Mouse (Mus musculus) ES-E14 (cell line): Measurements from ENCODE around the gene Tbc1d30. TPM values are rescaled to one million over a fixed set of nuclear protein-coding genes. Genes with fewer than 3 reads are reported as not detected.
A peak's percentile ranks its signal among the peaks of the same experiment; 100 is the strongest.

ENCODE experiments used
- DNase-seq: peaks from one replicate; pipeline ENCODE4 v3.0.0-alpha.2; 2013; ENCODE audit warnings: low read depth, low spot score
- H3K27ac ChIP-seq: 2 replicates; pipeline ENCODE4 v1.5.1; 2012; ENCODE audit warnings: low read depth, mild to moderate bottlenecking, low read length, moderate library complexity, mixed read lengths; ENCODE audit not compliant: poor library complexity, insufficient read depth, severe bottlenecking
- H3K36me3 ChIP-seq: 2 replicates; pipeline ENCODE4 v1.6.1; 2012; ENCODE audit warnings: mild to moderate bottlenecking, low read length, moderate library complexity, mixed read lengths; ENCODE audit not compliant: control insufficient read depth, poor library complexity, insufficient read depth, severe bottlenecking
- H3K4me1 ChIP-seq, 2 experiments: fragments of 150-350 bp in 1 of 2; sonication (generic) in 1 of 2; 2 replicates each; pipeline ENCODE4 v1.6.1; 2012; ENCODE audit warnings: low read length in 2 of 2, mild to moderate bottlenecking in 1 of 2, mixed read lengths in 1 of 2; ENCODE audit not compliant: control insufficient read depth in 2 of 2, insufficient read depth in 2 of 2, poor library complexity in 1 of 2
- H3K4me3 ChIP-seq, 2 experiments: fragments of 150-350 bp in 1 of 2; sonication (generic) in 1 of 2; 2 replicates each; pipeline ENCODE4 v1.5.1; 2012; ENCODE audit warnings: low read length in 2 of 2, low read depth in 1 of 2, mild to moderate bottlenecking in 1 of 2, mixed read lengths in 1 of 2; ENCODE audit not compliant: insufficient read depth in 1 of 2, poor library complexity in 1 of 2, severe bottlenecking in 1 of 2
- H3K9ac ChIP-seq: 2 replicates; pipeline ENCODE4 v1.6.1; 2012; ENCODE audit warnings: low read depth, mild to moderate bottlenecking, low read length, mixed read lengths; ENCODE audit not compliant: poor library complexity, insufficient read depth, severe bottlenecking
- H3K9me3 ChIP-seq: fragments of 150-350 bp; sonication (generic); 2 replicates; pipeline ENCODE4 v1.6.1; 2012; ENCODE audit warnings: low read depth, mild to moderate bottlenecking, low read length; ENCODE audit not compliant: control insufficient read depth, insufficient read depth
- CHD2 ChIP-seq: IDR thresholded peaks from 2 replicates; pipeline ENCODE4 v1.6.1; 2014; ENCODE audit warnings: mild to moderate bottlenecking, low read depth, low read length, inconsistent platforms
- HCFC1 ChIP-seq: IDR thresholded peaks from 2 replicates; pipeline ENCODE4 v1.6.1; 2012; ENCODE audit warnings: low read length, inconsistent platforms, borderline replicate concordance; ENCODE audit not compliant: insufficient read depth
- MAFK ChIP-seq: IDR thresholded peaks from 2 replicates; pipeline ENCODE4 v1.6.1; 2014; ENCODE audit warnings: mild to moderate bottlenecking, low read depth, low read length, inconsistent platforms; ENCODE audit not compliant: insufficient read depth
- ZC3H11A ChIP-seq: IDR thresholded peaks from 2 replicates; pipeline ENCODE4 v1.6.1; 2012; ENCODE audit warnings: low read depth, mild to moderate bottlenecking, inconsistent platforms, low read length, borderline replicate concordance
- ZNF384 ChIP-seq: IDR thresholded peaks from 2 replicates; pipeline ENCODE4 v1.6.1; 2012; ENCODE audit warnings: low read depth, low read length, inconsistent platforms
- in situ Hi-C, 2 experiments: fragments of 600-800 bp; cut with MboI; formaldehyde crosslinking; loops; one replicate each; pipeline ENCODE4 v1.15.1; 2025; ENCODE audit warnings: low sequenced_read_pairs in 2 of 2, inconsistent platforms in 1 of 2; ENCODE audit not compliant: unreplicated experiment in 2 of 2
- total RNA-seq: library from RNA; depleted of rRNA; stranded (reverse); fragments of 300-350 nt; gene quantifications from 2 replicates; pipeline ENCODE4 v1.2.3, GENCODE M21; 2012

Gene Tbc1d30
- total RNA-seq, 1 experiment: 0.45 TPM

DNA sequence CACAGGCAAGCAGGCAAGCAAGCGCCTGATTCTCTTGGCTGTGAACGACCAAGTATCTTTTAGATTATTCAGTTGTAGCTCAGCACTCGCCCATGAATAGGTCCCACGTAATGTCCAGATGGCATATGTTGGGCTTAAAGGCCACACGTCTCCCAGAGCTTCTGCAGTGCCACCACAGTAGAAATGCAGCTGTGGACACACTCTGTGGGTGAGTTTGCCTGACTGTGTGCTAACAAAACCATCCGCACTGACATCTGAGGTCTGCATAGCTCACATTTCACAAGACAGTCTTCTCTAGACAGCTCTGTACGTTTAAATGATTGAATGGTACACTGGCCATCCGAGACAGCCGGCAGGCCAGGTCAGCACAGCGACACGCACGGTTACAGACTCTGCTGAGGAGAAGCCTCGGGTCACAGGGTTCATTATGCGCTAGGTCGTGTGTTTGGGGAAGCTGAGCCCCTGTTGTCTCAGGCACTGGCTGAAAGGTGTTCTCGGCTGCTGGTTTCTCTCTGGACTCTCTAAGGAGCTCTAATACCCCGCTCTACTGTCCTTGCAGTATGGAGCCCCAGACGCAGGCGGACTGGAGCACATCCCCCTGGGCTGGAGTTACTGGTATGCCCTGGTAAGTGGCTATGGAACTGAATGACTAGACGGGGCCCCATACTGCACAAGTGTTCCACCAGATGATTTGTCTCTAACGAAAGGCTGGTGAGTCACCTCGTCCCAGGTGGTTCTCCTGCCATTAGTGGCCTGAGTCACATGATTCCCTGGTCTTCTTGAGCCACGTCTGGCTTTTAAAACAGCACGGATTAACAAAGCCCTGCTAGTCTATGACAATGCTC lies 24.8 kb upstream of the Tbc1d30 start:
- TF ChIP-seq CHD2 (no peak), MAFK (no peak), ZNF384 (no peak), HCFC1 (no peak), ZC3H11A (no peak)
- peaks cover 46% of the 10 kb centered on the region for H3K36me3 ChIP-seq

DNA sequence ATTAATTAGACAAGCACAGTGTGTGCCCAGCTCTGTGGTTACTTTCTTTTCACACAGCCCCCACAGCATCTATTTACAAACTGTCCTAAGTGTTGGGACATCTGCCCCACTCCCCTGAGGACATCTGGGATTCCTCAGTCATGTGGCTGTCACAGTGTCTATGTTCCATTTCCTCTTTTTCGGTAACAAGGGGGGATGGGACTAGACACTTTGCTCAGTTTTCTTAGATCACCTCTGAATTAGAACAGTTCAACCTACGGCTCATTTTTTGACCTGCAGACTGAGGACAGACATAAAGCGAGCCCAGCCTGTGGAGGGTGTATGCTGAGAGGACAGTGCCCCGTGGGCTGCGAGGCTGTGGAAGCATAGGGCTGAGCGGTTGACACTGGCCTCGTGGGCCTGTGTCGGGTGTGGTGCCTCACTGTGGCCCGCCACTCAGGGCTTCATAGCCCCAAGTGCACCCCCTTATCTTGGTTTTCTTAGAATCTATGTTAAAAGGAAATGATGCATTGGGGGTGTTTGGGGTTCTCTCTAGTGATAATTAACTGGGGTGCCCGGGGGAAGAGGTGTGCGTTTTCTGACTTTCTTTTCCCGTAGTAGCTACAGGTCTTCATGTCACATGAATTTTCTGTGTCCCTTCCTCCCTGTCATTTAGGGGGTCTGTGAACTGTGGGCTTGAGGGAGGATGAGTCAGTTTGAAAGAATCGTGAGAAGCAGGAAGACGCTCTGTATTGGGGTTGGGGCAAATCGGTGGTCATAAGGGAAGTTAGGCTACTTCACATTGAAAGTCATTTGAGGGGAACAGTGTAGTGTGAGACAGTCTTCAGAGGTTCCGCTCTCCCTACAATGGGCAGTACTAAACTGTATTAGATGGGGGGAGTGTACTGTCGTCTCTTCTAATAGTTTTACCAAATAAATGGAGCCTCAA lies 23.9 kb upstream of the Tbc1d30 start:
- in situ Hi-C loops: no loop called here
- Histone ChIP-seq H3K9me3 (no peaks in the 10 kb centered on the region), H3K4me3 (no peak overlapping the region), H3K27ac (no peak overlapping the region), H3K9ac (0 out of 2 replicates have a peak overlapping the region, but pooled peaks have one; percentile 73), H3K4me1 (peaks cover 0 to 4% of the 10 kb centered on the region in 2 experiments; a peak in 1 of 4 replicates), H3K36me3 (peaks cover 43% of the 10 kb centered on the region)
- DNase-seq: no peak
- TF ChIP-seq ZNF384: no peak

More for the DNA sequence above, 24.8 kb upstream of the Tbc1d30 start:
- no peak for DNase-seq
- Histone ChIP-seq H3K4me1 (peaks cover 0 to 4% of the 10 kb centered on the region in 2 experiments; a peak in 1 of 4 replicates), H3K4me3 (no peak overlapping the region), H3K9ac (no peak overlapping the region), H3K27ac (no peak overlapping the region), H3K9me3 (no peaks in the 10 kb centered on the region)
- in situ Hi-C loops: no loop called here

DNA sequence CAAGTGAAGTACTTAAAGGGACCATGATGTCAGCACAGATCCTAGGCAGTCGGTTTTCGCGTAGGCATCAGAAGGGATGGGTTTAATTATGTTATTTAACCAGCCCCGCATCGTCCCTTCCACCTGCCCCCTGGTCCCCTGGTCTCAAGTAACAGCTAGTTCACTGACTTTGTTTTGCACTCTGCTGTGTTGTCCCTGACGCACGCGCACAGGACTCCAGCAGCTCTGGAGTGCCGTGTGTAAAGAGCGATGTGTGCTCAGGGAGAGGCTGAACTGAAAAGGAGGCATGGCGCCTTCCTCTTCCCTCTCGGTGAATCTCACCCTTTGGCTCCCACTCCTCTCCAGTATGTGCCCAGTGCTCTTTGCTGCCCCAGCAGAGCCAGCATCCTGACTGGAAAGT lies 22.9 kb upstream of the Tbc1d30 start:
- no peak overlapping the region; the same call in 1 of the 2 replicates for H3K27ac ChIP-seq
- in situ Hi-C loops: no loop called here
- DNase-seq: no peak
- H3K4me1 ChIP-seq: peaks cover 0 to 4% of the 10 kb centered on the region in 2 experiments; a peak in 1 of 4 replicates
- H3K9ac ChIP-seq: peak overlapping the region; percentile 73
- TF ChIP-seq HCFC1: no peak
- TF ChIP-seq ZNF384: no peak
- TF ChIP-seq ZC3H11A: no peak
- TF ChIP-seq CHD2: no peak
- no peak for TF ChIP-seq MAFK
- peaks cover 38% of the 10 kb centered on the region for H3K36me3 ChIP-seq
- H3K9me3 ChIP-seq: no peaks in the 10 kb centered on the region
- H3K4me3 ChIP-seq: no peak overlapping the region; a peak in 1 of 4 replicates

DNA sequence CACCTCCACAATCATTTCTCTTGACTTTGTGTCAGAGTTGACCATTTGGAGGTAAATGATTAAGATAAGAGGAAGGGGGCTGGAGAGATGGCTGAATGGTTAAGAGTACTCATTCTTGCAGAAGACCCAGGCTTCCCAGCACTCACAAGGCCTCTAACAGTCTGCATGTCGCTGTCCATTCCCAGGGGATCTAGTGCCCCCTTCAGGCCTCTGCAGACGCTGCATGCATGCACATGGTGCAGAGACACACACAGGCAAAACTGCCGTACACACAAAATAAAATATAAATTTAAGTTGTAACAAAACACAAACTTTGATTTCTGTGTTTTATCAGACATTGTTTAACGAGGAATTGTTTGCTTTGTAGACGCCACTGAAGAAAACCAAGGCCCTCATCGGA lies 19.7 kb upstream of the Tbc1d30 start:
- no peak overlapping the region for H3K27ac ChIP-seq
- H3K4me1 ChIP-seq: peaks cover 0 to 6% of the 10 kb centered on the region in 2 experiments; a peak in 1 of 4 replicates
- no peak overlapping the region for H3K9ac ChIP-seq
- in situ Hi-C loops: no loop called here
- no peak overlapping the region for H3K4me3 ChIP-seq
- peaks cover 17% of the 10 kb centered on the region; the same call in 1 of the 2 replicates for H3K36me3 ChIP-seq
- no peak for DNase-seq
- no peaks in the 10 kb centered on the region for H3K9me3 ChIP-seq
- no peak for TF ChIP-seq HCFC1
- no peak for TF ChIP-seq MAFK
- TF ChIP-seq ZNF384: no peak
- no peak for TF ChIP-seq ZC3H11A
- no peak for TF ChIP-seq CHD2
